Mouse (Mus musculus) left cerebral cortex, adult 8-10 months (tissue): ENCODE data around the gene Isg20. TPM values are rescaled to one million over a fixed set of nuclear protein-coding genes. Genes with fewer than 3 reads are reported as not detected.

Experiments
- DNase-seq, 2 experiments: peaks; one replicate each; pipeline ENCODE4 v3.0.0; 2022; ENCODE audit warnings: low spot score in 2 of 2
- total RNA-seq, 4 experiments: library from RNA; stranded (reverse); gene quantifications; 2 replicates each; pipeline ENCODE4 v1.2.4; 2022

The Isg20 gene
- total RNA-seq = 1 to 10 TPM in 2 of 4 experiments, under 1 TPM in 1, not detected in 1; 0.57 to 1.5 (median 1.1) TPM

DNA sequence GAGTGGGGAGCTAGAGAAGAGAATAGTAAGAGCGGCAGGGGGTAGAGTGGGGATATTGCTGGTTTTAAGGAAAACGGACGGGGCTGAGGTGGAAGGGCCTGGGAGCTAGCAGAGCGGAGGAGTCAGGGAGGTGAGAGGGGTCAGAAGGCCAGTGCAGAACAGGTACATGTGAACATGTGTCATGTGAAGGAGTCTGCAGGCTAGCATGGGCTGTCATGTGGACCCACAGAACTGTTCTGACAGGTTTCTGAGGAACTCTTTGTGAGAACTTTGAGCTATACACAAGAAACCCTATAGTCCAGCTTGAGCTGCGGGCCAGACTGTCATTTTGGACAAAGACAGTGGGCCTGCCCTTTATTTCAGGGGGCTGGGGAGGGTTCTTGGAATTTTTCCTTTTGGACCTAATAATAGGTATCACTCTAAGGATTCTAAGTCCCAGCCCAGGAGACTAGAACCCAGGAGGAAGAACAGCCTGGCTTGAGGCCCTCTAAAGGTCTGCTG lies at the start of gene Isg20:
Isg20 (plus strand) TSS at position 451 of the 501 bp plus-strand sequence.
- DNase-seq = no peak

DNA sequence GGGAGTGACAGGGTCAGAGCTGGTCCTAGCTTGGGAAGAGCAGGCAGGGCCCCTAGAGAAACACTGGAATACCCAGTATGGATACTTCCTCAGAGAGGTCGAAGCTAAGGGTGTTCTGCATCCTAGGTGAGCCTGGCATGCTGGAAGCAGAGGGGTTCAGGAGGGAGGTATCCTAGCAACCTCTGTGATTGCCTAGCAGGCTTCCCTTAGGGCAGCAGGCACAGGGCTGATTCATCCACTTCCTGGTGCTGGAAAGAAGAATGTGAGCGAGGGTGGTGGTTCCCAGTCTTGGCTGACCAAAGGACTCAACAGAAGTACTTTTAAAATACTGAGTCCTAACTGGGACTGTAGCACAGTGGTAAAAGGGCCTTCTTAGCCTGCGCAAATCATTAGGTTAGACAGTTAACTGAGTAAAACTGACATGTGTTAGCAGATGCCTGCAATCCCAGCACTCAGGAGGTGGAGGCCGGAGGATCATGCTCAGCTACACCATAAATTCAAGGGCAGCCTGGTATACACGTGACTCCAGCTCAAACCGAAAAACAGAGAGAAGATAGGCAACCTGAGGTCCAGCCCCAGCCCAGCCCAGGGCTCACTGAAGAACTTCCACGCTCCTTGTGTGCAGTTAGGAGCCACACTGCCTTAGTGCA lies 49.3 kb upstream of the Isg20 start:
- no peak for DNase-seq

DNA sequence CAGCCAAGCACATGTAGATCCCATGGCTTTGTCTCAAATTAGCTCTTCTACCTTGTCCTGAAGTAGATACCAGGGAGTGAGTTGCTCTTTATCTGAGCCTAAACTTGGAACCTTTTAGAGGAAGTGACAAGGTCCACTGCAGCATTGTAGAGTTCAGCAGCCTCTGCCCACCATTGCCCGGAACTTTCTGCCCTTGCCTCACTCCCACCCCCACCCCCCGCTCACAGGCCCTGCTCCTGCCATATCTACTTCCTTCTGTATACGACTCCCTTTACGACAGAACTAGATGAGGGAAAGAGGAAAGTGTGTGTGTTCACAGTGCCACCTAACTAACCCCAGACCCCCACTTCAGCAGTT lies 48.8 kb upstream of the Isg20 start:
- DNase-seq = no peak

DNA sequence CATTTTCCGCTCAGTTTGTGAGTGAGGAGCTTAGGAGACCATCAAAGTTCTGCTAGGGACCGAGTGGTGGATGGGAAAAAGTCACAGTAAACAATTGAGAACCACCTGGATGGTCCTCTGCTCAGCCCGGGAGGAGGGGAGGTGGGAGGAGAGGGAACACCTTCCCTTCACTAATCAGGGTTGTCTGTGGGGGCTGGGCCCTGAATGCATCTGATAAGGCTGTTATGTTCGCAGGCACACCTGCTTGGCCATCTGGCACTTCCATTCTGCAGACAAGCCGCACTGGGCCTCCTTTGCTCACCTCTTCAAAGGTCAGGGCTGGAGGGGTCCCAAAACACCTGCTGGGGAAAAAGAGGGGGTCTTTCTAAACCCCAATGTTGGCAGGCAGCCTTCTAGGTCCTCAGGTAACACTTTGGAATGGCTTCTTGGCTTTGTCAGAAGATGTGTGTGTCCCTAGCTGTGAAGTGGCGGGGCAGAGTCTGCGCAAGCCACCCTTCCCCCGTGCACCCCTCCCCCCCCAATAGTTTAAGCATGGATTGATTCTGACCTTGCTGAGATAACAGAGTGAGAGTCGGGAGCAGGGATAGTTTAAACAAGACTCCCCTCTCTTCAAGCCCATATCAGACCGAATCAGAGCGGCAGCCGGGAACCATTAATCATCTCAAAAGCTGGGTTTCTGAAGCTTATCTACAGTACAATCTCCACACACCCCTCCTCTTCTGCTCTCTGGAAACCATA lies 47.8 kb upstream of the Isg20 start:
- no peak for DNase-seq

DNA sequence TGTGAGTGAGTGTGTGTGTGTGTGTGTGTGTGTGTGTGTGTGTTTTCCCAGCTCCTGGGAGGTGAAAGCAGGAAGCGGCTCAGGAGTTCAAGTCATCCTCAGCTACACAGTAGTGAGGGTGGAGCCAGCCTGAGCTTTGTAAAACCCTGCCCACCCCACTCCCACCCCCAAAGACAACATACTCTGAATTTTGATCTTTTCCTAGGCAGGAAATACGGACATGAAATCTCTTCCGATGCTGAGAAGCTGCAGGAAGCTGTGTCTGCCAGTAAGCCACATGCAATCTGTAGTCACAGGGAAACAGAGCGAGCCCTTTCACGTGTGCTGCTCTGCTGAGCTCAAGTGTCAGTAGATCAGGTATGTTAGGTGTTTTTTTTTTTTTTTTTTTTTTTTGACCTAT lies 44.5 kb upstream of the Isg20 start:
- DNase-seq = no peak

DNA sequence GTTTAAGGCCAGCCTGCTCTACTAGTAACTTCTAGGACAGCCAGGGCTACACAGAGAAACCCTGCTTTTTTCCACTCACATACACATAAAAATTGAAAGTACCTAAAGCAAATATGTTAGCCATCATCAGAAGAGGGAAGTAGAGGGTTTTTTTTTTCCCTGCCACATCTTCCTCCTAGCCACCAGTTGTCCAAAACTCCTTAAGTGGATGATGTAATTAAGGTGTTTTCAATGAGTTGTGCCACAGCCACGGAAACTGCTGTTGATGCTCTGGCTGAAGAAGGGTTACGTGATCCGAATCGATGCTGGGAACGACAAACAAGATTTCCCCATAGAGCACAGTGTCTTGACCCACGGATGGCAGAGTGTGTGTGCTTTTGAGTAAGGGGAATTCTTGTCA lies 40.9 kb upstream of the Isg20 start:
- DNase-seq = no peak

DNA sequence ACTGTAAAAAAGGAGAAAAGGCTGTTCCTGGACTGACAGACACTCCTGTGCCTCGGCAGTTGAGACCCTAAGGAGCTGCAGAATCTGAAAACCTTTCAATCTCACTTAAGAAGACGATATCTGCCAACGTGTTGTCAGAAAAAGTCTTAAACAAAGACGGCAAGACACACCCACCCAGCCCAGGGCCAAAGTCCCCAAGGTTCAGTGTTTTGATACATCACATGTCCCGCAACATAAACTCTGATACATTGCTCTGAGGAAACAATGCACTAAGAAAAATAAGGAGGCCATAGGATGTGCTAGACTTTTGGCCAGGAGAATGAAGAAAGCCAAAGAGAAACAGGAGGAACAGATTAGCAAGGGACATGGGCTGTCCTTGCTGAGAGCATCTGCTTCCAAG lies 40.4 kb upstream of the Isg20 start:
- DNase-seq = no peak

DNA sequence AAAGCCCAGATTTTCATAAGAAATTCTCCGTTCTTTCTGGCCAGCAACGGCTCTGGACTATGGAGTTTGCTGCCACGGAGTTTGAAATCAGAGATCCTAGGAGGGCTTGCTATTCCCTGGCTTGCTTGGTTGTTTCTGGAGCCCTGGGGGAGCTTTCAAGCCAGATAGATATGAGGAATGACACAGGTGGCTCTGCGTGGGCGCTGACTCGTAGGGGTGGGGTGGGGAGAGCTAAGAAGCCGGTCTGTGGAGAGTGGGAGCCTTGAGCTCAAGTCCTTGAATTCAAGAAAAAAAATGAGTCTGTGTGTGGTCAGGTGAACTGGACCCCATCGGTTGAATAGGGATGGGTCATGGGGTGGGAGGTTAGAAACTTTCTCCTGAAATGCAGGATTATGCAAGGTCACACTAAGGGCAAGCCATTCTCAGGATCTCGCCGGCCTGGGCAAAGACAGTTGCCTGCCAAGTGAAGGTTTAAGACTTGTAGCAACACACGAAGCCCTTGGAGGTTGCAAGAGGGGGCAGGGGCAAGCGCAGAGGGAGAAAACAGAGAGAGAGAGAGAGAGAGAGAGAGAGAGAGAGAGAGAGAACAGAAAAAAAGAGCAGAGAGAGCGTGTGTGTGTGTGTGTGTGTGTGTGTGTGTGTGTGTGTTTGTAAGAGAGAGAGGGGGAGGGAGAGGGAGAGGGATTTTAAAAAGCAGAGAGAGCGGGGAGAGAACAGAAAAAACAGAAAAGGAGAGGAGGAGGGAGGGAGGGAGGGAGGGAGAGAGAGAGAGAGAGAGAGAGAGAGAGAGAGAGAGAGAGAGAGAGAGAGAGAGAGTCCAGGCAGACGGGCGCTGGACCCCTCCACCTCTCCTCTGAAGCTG lies 31.4 kb upstream of the Isg20 start:
- DNase-seq = no peak

DNA sequence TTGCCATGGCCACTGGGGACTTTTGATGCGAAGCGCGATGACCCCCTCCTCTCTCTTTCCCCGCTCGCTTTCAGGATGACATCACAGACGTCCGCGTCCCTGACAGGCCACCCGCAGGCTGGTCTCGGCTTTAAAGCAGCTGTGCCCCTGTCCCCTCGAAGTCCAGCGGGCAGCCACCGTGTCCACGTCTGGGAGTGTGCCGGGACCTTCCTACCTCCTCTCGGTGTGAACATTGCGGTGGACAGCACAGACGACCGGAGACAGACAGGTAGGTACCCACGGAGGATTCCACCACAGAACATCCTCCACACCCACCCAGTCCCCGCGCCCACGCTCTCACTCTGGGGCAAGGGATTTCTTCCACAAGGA lies 30.8 kb upstream of the Isg20 start:
- no peak for DNase-seq

DNA sequence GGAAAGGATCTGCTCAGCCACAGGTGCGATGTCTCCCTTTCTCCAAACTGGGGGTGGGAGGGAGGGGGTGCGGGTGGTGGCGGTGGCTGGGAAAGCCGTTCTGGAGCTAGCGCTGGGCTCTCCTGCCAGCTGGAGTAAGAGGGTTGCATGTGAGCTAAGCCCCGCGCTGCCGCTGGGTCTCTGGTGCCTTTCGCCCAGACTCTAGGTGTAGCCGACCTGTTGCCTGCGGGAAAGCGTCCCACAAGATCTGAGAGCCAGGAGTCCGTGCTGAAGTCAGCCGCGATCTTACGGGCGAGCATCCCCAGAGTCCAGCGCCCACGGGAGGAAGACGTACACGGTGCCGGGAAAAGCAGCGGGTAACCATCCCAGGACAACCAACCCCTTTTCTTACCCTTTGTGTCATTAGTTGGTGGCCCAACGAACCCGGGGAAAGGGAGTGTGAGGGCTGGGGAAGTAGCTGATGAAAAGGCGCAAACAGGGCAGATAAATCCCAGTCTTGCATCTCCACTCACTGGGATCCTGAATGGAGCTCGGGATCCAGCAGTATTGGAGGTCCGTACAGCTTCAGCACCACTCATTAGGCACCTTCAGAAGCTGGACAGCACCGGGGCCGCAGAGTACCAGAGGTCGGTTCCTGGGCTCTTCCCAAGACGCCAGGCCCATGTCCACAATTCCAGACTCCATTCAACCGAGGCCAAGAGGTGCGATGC lies 30.1 kb upstream of the Isg20 start:
- DNase-seq = no peak

DNA sequence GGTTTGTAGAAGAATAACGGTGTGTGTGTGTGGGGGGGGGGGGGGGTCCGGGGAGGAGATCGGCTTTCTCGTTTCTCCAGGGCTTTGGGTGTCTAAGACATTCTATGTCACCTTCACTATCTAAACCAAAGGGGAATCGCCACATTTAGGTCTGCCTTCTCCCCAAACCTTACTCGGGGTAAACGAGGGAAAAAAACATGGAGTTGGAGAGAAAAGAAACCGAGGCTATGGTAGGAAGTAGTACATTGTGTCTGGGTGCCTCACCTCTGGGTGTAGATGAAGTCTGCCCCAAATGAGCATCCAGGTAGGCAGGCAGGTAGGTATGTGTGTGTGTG lies 29.5 kb upstream of the Isg20 start:
- no peak for DNase-seq

DNA sequence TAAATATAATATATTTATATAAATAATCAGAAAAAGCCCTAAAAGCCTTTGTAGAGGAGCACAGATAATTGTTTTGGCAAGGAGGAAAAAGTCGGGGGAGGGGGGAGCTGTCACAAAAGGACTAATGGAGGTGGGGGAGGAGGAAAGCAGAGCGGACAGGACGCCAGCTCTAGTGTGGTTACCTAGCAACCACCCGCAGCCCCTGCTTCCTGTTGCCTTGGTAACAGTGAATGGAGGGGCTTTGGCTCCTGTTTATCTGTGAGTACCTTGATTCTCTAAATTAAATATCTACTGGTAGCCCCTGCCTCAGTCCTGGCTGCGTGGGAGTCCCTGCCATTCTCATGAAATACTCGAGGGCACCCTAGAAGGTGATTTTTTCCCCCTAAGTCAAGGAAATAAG lies 29.1 kb upstream of the Isg20 start:
- DNase-seq = no peak

DNA sequence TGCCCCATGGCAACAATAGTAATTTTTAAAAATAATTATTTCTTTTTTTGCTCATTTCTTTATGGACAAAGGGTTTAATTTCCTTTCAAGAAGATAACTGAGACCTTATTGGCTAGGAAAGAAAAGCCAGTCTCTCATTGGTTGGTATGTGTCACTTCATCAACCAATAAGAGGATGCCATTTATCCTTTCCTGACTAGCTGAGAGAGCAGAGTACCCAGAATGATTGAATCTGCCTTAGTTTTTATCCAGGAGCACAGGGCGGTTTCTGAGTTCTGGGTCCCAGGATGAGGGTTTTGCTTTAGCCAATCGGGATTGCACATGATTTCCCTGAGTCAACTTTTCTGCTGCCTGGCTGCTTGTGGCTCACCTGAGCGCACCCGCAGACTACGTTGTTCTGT lies 27.8 kb upstream of the Isg20 start:
- DNase-seq = no peak

DNA sequence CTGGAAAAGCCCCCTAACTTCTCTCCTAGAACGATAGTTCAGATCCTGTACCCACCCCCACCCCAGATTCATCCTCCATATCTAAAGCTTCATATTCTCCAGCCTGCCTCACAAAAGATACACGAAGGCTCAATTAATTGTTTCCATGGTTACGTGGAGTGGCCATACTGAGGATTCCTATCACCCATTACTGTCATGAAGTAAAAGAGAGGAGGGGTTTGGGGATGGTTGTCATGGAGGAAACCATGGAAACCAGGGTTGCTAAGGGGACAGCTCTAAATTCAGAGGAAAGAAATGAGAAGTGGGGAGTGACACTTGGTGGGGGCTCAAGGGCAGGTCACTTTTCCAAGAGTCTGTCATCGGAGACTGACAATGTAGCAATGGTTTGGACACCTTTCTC lies 26.7 kb upstream of the Isg20 start:
- DNase-seq = no peak

DNA sequence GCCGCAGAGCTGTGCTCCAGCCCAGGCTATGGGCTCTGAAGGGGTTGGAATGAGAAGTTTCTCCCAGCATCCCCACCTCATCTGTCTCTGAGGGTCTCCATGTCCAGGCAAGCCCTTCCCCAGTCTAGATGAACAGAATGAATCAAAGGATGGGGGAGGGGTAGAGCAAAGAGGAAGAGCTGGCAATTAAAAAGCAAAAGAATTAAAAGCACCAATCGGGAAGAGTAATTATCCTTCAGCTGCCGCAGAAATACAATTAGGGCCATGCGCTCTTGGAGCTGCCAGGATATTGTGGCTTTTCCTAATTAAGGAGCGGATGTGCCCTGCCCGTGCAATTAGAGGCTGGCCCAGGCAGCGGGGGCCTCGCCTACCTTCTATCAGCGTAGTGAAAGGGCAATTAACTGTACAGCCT lies 25.8 kb upstream of the Isg20 start:
- DNase-seq = no peak

DNA sequence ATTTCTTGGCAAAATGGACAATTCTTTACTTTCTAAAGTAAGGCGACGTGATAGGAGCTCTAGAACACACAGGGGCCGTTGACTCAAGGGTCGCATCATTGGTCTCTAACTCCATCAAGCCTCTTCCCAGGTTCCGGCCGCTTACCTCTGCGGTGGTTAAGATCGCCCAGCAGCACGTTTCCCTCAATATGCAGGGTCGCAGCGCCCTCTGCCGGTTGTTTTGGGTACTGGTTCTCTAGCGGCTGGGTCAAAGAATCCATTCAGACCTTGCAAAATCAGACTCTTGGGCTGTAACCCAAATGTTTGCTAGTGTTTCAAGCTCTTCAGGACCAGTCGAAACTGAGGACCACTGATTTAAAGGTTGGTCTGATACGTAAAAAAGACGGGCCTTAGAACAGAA lies 22.6 kb upstream of the Isg20 start:
- DNase-seq = peak in 1 of 2 experiments; percentile 96

DNA sequence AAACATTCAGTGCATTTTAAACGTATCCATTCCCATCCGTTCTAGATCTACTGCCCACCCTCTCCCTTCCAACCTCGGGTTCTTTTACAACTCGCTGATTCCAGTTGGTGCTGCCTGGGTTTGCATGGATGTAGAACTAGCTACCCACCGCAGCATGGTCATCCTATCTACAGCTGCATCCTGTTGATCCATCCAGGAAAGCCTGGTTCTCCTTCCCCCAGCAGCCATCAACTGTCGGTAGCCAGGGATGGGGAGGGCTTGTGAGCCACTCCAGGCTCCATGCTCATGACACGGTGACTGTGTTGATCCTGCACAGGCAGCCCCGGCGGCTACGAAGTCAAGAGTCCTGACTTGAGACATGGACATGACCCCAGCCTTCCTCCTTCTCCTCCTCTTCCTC lies 19.3 kb upstream of the Isg20 start:
- no peak for DNase-seq

DNA sequence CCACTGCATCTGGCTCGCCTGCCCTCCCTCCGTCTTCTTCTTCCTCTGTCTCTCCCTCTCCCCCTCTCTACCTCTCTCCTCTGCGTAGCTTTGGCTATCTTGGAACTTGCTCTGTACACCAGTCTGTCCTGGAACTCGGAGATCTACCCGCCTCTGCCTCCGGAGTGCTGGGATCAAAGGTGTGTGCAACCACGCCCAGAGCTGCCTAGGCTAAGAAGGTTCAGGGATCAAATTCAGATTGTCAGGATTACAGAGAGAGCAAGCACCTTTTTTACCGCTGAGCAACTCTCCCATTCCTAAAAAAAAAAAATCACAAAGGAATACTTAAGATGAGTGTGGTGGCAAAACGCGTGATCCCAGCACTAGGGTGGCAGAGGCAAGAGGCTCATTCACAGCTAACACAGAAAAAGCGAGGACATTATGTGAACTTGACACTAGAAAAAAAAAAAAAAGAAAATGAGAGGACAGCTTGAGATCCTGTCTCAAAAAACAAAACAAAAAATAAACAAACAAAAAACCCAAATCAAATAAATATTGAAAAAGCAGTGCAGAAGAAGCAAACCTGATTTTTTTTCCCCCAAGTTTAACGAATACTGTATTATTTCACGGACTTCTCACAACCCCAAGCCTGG lies 18.1 kb upstream of the Isg20 start:
- no peak for DNase-seq

DNA sequence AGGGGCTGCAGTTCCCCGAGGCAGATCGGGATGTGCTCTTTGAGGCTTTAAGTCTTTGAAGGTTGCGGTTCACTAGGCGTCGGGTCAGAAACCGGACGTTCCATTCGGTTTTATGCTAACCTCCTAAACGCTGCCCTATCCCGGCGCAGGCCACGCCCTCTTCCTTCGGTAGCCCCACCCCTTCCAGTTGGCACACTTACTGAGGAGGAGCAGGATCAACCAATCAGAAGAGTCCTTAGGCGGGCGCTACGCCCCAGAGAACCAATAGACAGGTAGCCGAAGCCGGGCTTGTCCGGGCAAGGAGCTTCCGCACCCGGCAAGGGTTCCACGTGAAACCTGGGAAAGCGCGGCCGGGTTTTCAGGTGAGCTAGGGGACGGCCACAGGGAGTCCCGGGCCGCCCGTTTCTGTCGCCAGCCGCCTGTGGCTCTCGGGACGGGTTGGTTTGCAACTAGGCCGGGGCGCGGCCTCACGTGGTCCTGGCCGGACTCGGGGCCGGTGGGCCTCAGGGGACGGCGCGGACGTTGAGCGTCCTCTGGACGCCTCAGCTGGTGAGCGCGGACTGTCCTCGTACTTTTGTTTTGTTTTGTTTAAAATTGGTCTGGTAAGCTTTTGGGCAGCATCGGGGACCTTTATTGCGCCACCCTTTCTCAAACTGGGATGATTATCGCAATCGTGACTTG lies 17.4 kb upstream of the Isg20 start, which contains the start of gene Aen:
Aen (plus strand) TSS at position 202 of the 681 bp plus-strand sequence.
- DNase-seq = peak; percentile 90 to 97

DNA sequence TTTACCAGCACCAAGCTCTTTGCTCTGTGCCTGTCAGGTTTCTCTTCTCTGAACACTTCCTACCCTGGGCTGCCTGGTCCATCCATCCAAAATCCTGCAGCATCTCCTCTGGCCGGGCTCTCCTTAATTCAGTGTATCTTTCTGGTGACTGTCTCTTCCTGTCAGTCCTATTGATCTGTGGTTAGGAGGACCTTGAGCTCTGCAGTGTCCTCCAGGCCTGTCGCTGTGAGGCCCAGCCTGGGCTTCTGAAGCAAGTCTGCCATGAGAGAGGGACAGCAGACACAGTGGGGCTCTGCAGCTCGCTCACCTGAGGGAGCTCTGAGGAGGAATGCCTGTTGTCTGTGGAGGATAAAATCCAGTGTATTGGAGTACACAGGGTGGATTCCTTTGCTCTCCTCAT lies 15.7 kb upstream of the Isg20 start:
- no peak for DNase-seq
